Mouse (Mus musculus) right cerebral cortex, adult 18-20 months (tissue): Measurements from ENCODE around the gene Bnip1.

Experiments
- DNase-seq: peaks from one replicate; pipeline ENCODE4 v3.0.0; 2022; ENCODE audit warnings: mixed read lengths

The Bnip1 gene

GRCm38 (mm10) chr17:26780750-26781571, at the start of gene Bnip1:
Gene Bnip1 (plus strand): TSS chr17:26781066.
- DNase-seq, result peak; percentile 87

- no peak for DNase-seq
Observed at GRCm38 (mm10) chr17:26742581-26742980, 38.3 kb upstream of the Bnip1 start.

GRCm38 (mm10) chr17:26743294-26743693, 37.6 kb upstream of the Bnip1 start:
- no peak for DNase-seq

- DNase-seq, result no peak
Observed at GRCm38 (mm10) chr17:26749975-26750374, 30.9 kb upstream of the Bnip1 start.

GRCm38 (mm10) chr17:26752297-26752696, 28.6 kb upstream of the Bnip1 start:
- DNase-seq, result no peak

GRCm38 (mm10) chr17:26753476-26753875, 27.4 kb upstream of the Bnip1 start:
- no peak for DNase-seq

GRCm38 (mm10) chr17:26767100-26767753, 13.6 kb upstream of the Bnip1 start:
- DNase-seq, result no peak

GRCm38 (mm10) chr17:26767754-26768124, 13.1 kb upstream of the Bnip1 start:
- DNase-seq, result no peak

- no peak for DNase-seq
Observed at GRCm38 (mm10) chr17:26776211-26776610, 4.7 kb upstream of the Bnip1 start.

- no peak for DNase-seq
Observed at GRCm38 (mm10) chr17:26778001-26778400, 2.9 kb upstream of the Bnip1 start.

- no peak for DNase-seq
Observed at GRCm38 (mm10) chr17:26778430-26779100, 2.3 kb upstream of the Bnip1 start.

GRCm38 (mm10) chr17:26779471-26779870, 1.4 kb upstream of the Bnip1 start:
- no peak for DNase-seq

- no peak for DNase-seq
Observed at GRCm38 (mm10) chr17:26781610-26782043, 761 bp downstream of the Bnip1 start.

- no peak for DNase-seq
Observed at GRCm38 (mm10) chr17:26784525-26784924, 3.7 kb downstream of the Bnip1 start.

GRCm38 (mm10) chr17:26786586-26786985, 5.7 kb downstream of the Bnip1 start:
- DNase-seq, result no peak

- DNase-seq, result no peak
Observed at GRCm38 (mm10) chr17:26788986-26789385, 8.1 kb downstream of the Bnip1 start.

GRCm38 (mm10) chr17:26789460-26790268, 8.8 kb downstream of the Bnip1 start:
- DNase-seq, result no peak

GRCm38 (mm10) chr17:26790269-26791214, 9.7 kb downstream of the Bnip1 start:
- no peak for DNase-seq

- peak; percentile 62 for DNase-seq
Observed at GRCm38 (mm10) chr17:26791580-26791979, 10.7 kb downstream of the Bnip1 start.

- peak; percentile 20 for DNase-seq
Observed at GRCm38 (mm10) chr17:26792096-26792495, 11.2 kb downstream of the Bnip1 start.

- no peak for DNase-seq
Observed at GRCm38 (mm10) chr17:26793068-26793765, 12.4 kb downstream of the Bnip1 start.
